Mouse (Mus musculus) stomach, postnatal 0 days (tissue): Measurements from ENCODE around the gene Pgls. TPM values are rescaled to one million over a fixed set of nuclear protein-coding genes. Genes with fewer than 3 reads are reported as not detected.

ENCODE experiments used
- ATAC-seq: fragments of 200-750 bp; cut with Nextera tagmentation; 2 replicates; pipeline ENCODE4 v1.8.0; 2017; ENCODE audit not compliant: low FRiP score, low TSS enrichment
- DNase-seq: peaks from one replicate; pipeline ENCODE4 v3.0.0-alpha.2; 2016; ENCODE audit warnings: low spot score
- H3K27ac ChIP-seq: fragments of 300-500 bp; sonication (generic); replicated peaks from 2 replicates; pipeline ENCODE4 v1.5.1; 2014; ENCODE audit warnings: mild to moderate bottlenecking, control low read depth
- H3K27me3 ChIP-seq: fragments of 300-500 bp; sonication (generic); 2 replicates; pipeline ENCODE4 v1.6.1; 2014; ENCODE audit warnings: low read length; ENCODE audit not compliant: control insufficient read depth, insufficient read depth
- H3K36me3 ChIP-seq: fragments of 300-500 bp; sonication (generic); 2 replicates; pipeline ENCODE4 v1.6.1; 2014; ENCODE audit warnings: low read length, mixed read lengths; ENCODE audit not compliant: control insufficient read depth, insufficient read depth
- H3K4me1 ChIP-seq: fragments of 300-500 bp; sonication (generic); replicated peaks from 2 replicates; pipeline ENCODE4 v1.6.1; 2014; ENCODE audit warnings: antibody characterized with exemption; ENCODE audit not compliant: control insufficient read depth, insufficient read depth
- H3K4me2 ChIP-seq: fragments of 300-500 bp; sonication (generic); replicated peaks from 2 replicates; pipeline ENCODE4 v1.6.1; 2014; ENCODE audit warnings: low read depth, mild to moderate bottlenecking, control low read depth, moderate library complexity
- H3K4me3 ChIP-seq: fragments of 300-500 bp; sonication (generic); 2 replicates; pipeline ENCODE4 v1.5.1; 2014; ENCODE audit warnings: low read depth, low read length, control low read depth
- H3K9ac ChIP-seq: fragments of 300-500 bp; sonication (generic); 2 replicates; pipeline ENCODE4 v1.6.1; 2014; ENCODE audit warnings: mild to moderate bottlenecking, low read length, control low read depth, mixed read lengths
- H3K9me3 ChIP-seq: fragments of 300-500 bp; sonication (generic); 2 replicates; pipeline ENCODE4 v1.6.1; 2016; ENCODE audit warnings: low read length; ENCODE audit not compliant: control insufficient read depth
- CTCF ChIP-seq: IDR thresholded peaks from 2 replicates; pipeline ENCODE4 v1.5.1; 2016; ENCODE audit warnings: antibody characterized with exemption, low read depth, mild to moderate bottlenecking, moderate library complexity
- EP300 ChIP-seq: optimal IDR thresholded peaks from 2 replicates; pipeline ENCODE3; 2016; ENCODE audit warnings: antibody characterized with exemption
- WGBS: fragments of 180-500 bp; shearing (Covaris S2); extraction: QIAGEN DNeasy Blood & Tissue Kit; methylation state at CpG from one replicate; pipeline ENCODE4 v1.1.7; 2014; 5-methylcytosine and 5-hydroxymethylcytosine counted together
- polyA plus RNA-seq: library from polyadenylated mRNA; unstranded; fragments of >200 nt; fragmentation: Nextera tagmentation; extraction: Ambion mirVana; gene quantifications from 2 replicates; pipeline ENCODE4 v1.2.1, GENCODE M21; 2015

Pgls gene
- polyA plus RNA-seq, 1 experiment from 2014 or later = 221 TPM

GRCm38 (mm10) chr8:71604021-71604420 lies 12.0 kb downstream of the Pgls start:
- H3K9ac ChIP-seq = no peak overlapping the region

GRCm38 (mm10) chr8:71610822-71611651 lies 19.1 kb downstream of the Pgls start, which contains the start of gene Colgalt1:
Gene Colgalt1 (plus strand): TSS chr8:71610998.
- H3K27me3 ChIP-seq = no peaks in the 10 kb centered on the region
- ATAC-seq (peak; percentile 99), DNase-seq (peak; percentile 96)
- peak within 1 kb of the TSS; percentile 85 for H3K27ac ChIP-seq
- H3K36me3 ChIP-seq = peaks cover 9% of the 10 kb centered on the region; the same call in 1 of the 2 replicates
- peak within 1 kb of the TSS; percentile 92 for H3K4me2 ChIP-seq
- peak within 1 kb of the TSS; percentile 82 for H3K9ac ChIP-seq
- peak within 1 kb of the TSS; percentile 89 for H3K4me3 ChIP-seq
- peaks cover 4% of the 10 kb centered on the region for H3K4me1 ChIP-seq
- TF ChIP-seq CTCF (peak; percentile 28), EP300 (peak; percentile 69)
- WGBS = under 1% methylated on average over 78 of the region's 82 CpGs
- H3K9me3 ChIP-seq = no peaks in the 10 kb centered on the region

More at GRCm38 (mm10) chr8:71604021-71604420, 12.0 kb downstream of the Pgls start:
- no peaks in the 10 kb centered on the region for H3K9me3 ChIP-seq
- H3K36me3 ChIP-seq = no peaks in the 10 kb centered on the region
- ATAC-seq = no peak
- no peak overlapping the region for H3K4me2 ChIP-seq
- peaks cover 3% of the 10 kb centered on the region; the same call in 1 of the 2 replicates for H3K27me3 ChIP-seq
- 52% methylated on average over 7 of the region's 7 CpGs for WGBS
- H3K4me1 ChIP-seq = peaks cover 3% of the 10 kb centered on the region; the same call in 1 of the 2 replicates
- TF ChIP-seq CTCF = no peak
- TF ChIP-seq EP300 = no peak
- H3K4me3 ChIP-seq = no peak overlapping the region
- DNase-seq = no peak
- H3K27ac ChIP-seq = no peak overlapping the region

- whole genome bisulfite sequencing = 38% methylated on average over 5 of the region's 5 CpGs
- TF ChIP-seq CTCF (no peak), EP300 (no peak)
- H3K36me3 ChIP-seq = peaks cover 12% of the 10 kb centered on the region; the same call in 1 of the 2 replicates
- peak overlapping the region; percentile 89 for H3K4me3 ChIP-seq
- no peaks in the 10 kb centered on the region for H3K27me3 ChIP-seq
- no peak overlapping the region for H3K27ac ChIP-seq
- DNase-seq (no peak), ATAC-seq (no peak)
- H3K9ac ChIP-seq = peak overlapping the region; percentile 82; the same call in 1 of the 2 replicates
- H3K9me3 ChIP-seq = no peaks in the 10 kb centered on the region
- H3K4me2 ChIP-seq = peak overlapping the region; percentile 92
- peaks cover 4% of the 10 kb centered on the region for H3K4me1 ChIP-seq
Observed at GRCm38 (mm10) chr8:71612141-71612540, 20.2 kb downstream of the Pgls start.

GRCm38 (mm10) chr8:71613418-71613817 lies 21.4 kb downstream of the Pgls start:
- no peaks in the 10 kb centered on the region for H3K9me3 ChIP-seq
- no peak overlapping the region for H3K27ac ChIP-seq
- ATAC-seq (no peak), DNase-seq (no peak)
- TF ChIP-seq CTCF = no peak
- no peak for TF ChIP-seq EP300
- H3K4me3 ChIP-seq = no peak overlapping the region
- H3K9ac ChIP-seq = 0 out of 2 replicates have a peak overlapping the region, but pooled peaks have one; percentile 1
- H3K27me3 ChIP-seq = no peaks in the 10 kb centered on the region
- H3K36me3 ChIP-seq = peaks cover 19% of the 10 kb centered on the region
- WGBS = 56% methylated on average over 4 of the region's 4 CpGs
- no peak overlapping the region for H3K4me2 ChIP-seq
- H3K4me1 ChIP-seq = peaks cover 4% of the 10 kb centered on the region

- Histone ChIP-seq H3K36me3 (peaks cover 55% of the 10 kb centered on the region), H3K4me3 (no peak overlapping the region), H3K27ac (no peak overlapping the region), H3K4me2 (no peak overlapping the region), H3K9me3 (peaks cover 7% of the 10 kb centered on the region; the same call in 1 of the 2 replicates), H3K27me3 (no peaks in the 10 kb centered on the region), H3K4me1 (no peaks in the 10 kb centered on the region), H3K9ac (no peak overlapping the region)
- DNase-seq = no peak
- no peak for ATAC-seq
- WGBS = 94% methylated on average over 2 of the region's 2 CpGs
- TF ChIP-seq CTCF (no peak), EP300 (no peak)
Observed at GRCm38 (mm10) chr8:71619786-71620185, 27.8 kb downstream of the Pgls start.

GRCm38 (mm10) chr8:71625088-71625487 lies 33.1 kb downstream of the Pgls start:
- Histone ChIP-seq H3K9me3 (peaks cover 7% of the 10 kb centered on the region; the same call in 1 of the 2 replicates), H3K4me1 (peaks cover 8% of the 10 kb centered on the region; the same call in 1 of the 2 replicates), H3K4me2 (no peak overlapping the region), H3K9ac (no peak overlapping the region), H3K27ac (no peak overlapping the region), H3K4me3 (no peak overlapping the region), H3K36me3 (peaks cover 30% of the 10 kb centered on the region), H3K27me3 (no peaks in the 10 kb centered on the region)
- TF ChIP-seq EP300 (no peak), CTCF (no peak)
- 78% methylated on average over 1 of the region's 1 CpGs for WGBS
- ATAC-seq = no peak
- DNase-seq = no peak
